Mouse (Mus musculus) forelimb bud, embryonic 11.5 days (tissue): ENCODE measurements around the gene Herpud2.

Source experiments
- DNase-seq: peaks from one replicate; pipeline ENCODE4 v3.0.0-alpha.2; 2012; ENCODE audit warnings: low read depth, low spot score

Herpud2 gene

GRCm38 (mm10) chr9:25151611-25152241 lies at the start of gene Herpud2:
TSS of gene Herpud2 (minus strand) at chr9:25151820.
- peak; percentile 95 for DNase-seq

GRCm38 (mm10) chr9:25200987-25201386 lies 49.4 kb upstream of the Herpud2 start:
- no peak for DNase-seq

- no peak for DNase-seq
These were observed 48.5 kb upstream of the Herpud2 start for GRCm38 (mm10) chr9:25200148-25200547.

- DNase-seq = no peak
These were observed 45.1 kb upstream of the Herpud2 start for GRCm38 (mm10) chr9:25196746-25197145.

- DNase-seq = no peak
These were observed 40.0 kb upstream of the Herpud2 start for GRCm38 (mm10) chr9:25191612-25192011.

- no peak for DNase-seq
These were observed 34.9 kb upstream of the Herpud2 start for GRCm38 (mm10) chr9:25186501-25186900.

GRCm38 (mm10) chr9:25185854-25186253 lies 34.2 kb upstream of the Herpud2 start:
- DNase-seq = no peak

GRCm38 (mm10) chr9:25184606-25185005 lies 33.0 kb upstream of the Herpud2 start:
- no peak for DNase-seq

- DNase-seq = no peak
These were observed 26.4 kb upstream of the Herpud2 start for GRCm38 (mm10) chr9:25178066-25178465.

GRCm38 (mm10) chr9:25177201-25177600 lies 25.6 kb upstream of the Herpud2 start:
- no peak for DNase-seq

GRCm38 (mm10) chr9:25176562-25176961 lies 24.9 kb upstream of the Herpud2 start:
- DNase-seq = no peak

- no peak for DNase-seq
These were observed 24.4 kb upstream of the Herpud2 start for GRCm38 (mm10) chr9:25175978-25176377.

- DNase-seq = peak; percentile 21
These were observed 23.4 kb upstream of the Herpud2 start for GRCm38 (mm10) chr9:25175039-25175442.

GRCm38 (mm10) chr9:25174614-25175013 lies 23.0 kb upstream of the Herpud2 start:
- DNase-seq = peak; percentile 51

- no peak for DNase-seq
These were observed 21.6 kb upstream of the Herpud2 start for GRCm38 (mm10) chr9:25173171-25173570.

- DNase-seq = no peak
These were observed 18.0 kb upstream of the Herpud2 start for GRCm38 (mm10) chr9:25169626-25170025.

- DNase-seq = peak; percentile 54
These were observed 16.0 kb upstream of the Herpud2 start for GRCm38 (mm10) chr9:25167458-25168084.

GRCm38 (mm10) chr9:25158218-25158617 lies 6.6 kb upstream of the Herpud2 start:
- no peak for DNase-seq

GRCm38 (mm10) chr9:25156377-25156776 lies 4.8 kb upstream of the Herpud2 start:
- DNase-seq = no peak

GRCm38 (mm10) chr9:25153066-25153465 lies 1.4 kb upstream of the Herpud2 start:
- no peak for DNase-seq

- no peak for DNase-seq
These were observed 837 bp upstream of the Herpud2 start for GRCm38 (mm10) chr9:25152457-25152856.

- DNase-seq = peak; percentile 19
These were observed 619 bp downstream of the Herpud2 start for GRCm38 (mm10) chr9:25150791-25151610.

- no peak for DNase-seq
These were observed 2.9 kb downstream of the Herpud2 start for GRCm38 (mm10) chr9:25148767-25149166.
